Mouse (Mus musculus): ENCODE data around the gene Notch1.

DNA sequence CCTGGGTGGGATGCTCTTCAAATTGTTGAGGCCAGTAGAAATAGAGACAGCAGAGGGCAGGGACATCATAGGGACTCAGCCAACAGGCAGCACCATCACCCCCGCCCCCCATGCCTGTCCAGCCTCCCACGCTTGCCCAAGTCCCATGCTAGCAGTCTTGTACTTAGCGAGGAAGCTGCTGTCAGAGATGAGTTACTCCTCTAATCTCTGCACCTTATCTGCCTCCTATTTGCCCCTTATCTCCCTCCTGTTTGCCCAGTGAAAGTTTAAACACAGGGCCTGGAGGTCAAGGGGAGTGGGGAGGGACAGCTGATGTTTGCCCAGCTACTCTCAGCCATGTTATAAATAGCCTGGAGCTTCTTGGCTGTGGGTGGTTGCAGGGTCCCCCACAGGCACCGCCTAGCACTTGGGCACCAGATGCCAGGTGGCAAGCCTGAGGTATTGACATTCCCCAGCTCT is 40.1 kb upstream of the Notch1 start:
- TF ChIP-seq EP300 (IDR thresholded peaks at IDR 0.05; ENCODE audit: low read depth in 1 of 2, low read length in 2 of 2) = no peak
- TF ChIP-seq ZNF384 (IDR thresholded peaks at IDR 0.05; ENCODE audit: low read depth, low read length) = no peak
- TF ChIP-seq TCF12 (IDR thresholded peaks at IDR 0.05; ENCODE audit: low read depth, low read length) = no peak
- no peak for TF ChIP-seq SIN3A (IDR thresholded peaks at IDR 0.05; ENCODE audit: low read length)
- no peak for TF ChIP-seq MAFK (IDR thresholded peaks at IDR 0.05; ENCODE audit: borderline replicate concordance, low read depth, low read length)
- no peak for TF ChIP-seq POLR2AphosphoS5 (IDR thresholded peaks at IDR 0.05; ENCODE audit: borderline replicate concordance, low read depth, low read length)
- no peak for TF ChIP-seq USF1 (IDR thresholded peaks at IDR 0.05; ENCODE audit: low read depth, low read length)

All from MEL (cell line).